Mouse (Mus musculus): Measurements from ENCODE around the gene Prss50.

DNA sequence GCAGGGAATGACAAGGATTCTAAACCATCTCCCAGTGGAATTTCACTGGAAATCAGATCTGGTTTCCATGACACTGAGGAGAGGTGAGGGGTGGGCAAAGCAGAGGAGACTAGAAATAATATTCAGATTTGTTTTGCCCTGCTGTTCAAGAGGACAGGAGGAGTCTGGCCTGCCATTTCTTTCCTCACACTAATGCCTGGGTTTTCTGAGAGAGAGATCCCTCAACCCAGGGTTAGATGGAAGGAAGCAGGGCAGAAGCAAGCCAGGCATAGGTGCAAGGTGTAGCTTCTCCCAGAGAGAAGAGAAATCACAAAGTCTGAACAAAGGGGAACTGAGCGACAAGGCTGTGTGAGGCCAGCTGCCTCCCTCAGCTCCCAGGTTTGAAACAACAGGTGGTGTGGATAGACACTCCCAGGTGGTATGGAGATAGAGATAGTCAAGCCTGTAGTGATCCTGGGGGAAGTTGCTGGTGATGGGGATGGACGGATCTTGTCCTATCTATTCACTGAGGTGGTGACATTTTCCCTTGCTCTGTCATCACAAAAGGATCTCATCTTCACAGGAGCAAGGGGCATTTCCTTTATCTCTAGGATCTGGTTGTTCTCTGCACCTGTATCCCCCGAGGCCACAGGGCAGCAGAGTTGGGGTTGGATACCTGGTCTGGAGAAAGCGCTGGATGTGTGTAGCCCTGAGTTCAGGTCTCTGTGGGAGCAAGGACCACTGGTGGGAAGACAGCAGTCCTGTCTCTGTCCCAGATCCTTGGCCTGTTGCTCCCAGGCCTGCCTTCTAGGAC lies 50.3 kb downstream of the Prss50 start:
- TF ChIP-seq CTCF (IDR thresholded peaks at IDR 0.05; ENCODE audit: borderline replicate concordance, insufficient read depth, low read depth, low read length) (no peak), POLR2A (IDR thresholded peaks at IDR 0.05; ENCODE audit: borderline replicate concordance, insufficient read depth, low read length) (no peak)

Measured in cerebellum, adult 2 months (tissue).